Mouse (Mus musculus) layer of hippocampus, adult 9-11 months (tissue): Measurements from ENCODE around the gene Tex26.

Experiments used
- DNase-seq: peaks from one replicate; pipeline ENCODE4 v3.0.0; 2022

Gene Tex26

DNA sequence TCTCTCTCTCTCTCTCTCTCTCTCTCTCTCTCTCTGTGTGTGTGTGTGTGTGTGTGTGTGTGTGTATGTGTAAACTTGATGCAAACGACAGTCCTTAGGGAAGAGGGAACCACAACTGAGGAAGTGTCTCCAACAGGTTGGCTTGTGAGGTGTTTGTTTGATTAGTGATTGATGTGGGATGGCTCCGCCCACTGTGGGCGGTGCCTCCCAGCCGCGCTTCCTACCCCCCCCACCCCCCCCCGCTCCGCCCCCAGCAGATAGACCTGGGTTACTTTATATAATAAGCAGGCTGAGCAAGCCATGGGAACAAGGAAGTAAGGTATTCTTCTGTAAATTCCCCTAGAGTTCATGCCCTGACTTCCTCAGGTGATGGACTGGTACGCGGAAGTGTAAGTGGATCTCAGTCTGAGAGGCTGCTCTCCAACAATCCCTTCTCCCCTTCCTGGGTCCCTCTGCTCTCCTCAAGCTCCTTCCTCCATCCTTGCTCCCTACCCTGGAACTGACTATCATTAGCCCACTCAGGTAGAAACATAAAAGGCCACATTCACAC, 5.2 kb upstream of the Tex26 start:
- DNase-seq = no peak

GRCm38 (mm10) chr5:149436541-149436940, 2.9 kb upstream of the Tex26 start:
- DNase-seq = no peak

DNA sequence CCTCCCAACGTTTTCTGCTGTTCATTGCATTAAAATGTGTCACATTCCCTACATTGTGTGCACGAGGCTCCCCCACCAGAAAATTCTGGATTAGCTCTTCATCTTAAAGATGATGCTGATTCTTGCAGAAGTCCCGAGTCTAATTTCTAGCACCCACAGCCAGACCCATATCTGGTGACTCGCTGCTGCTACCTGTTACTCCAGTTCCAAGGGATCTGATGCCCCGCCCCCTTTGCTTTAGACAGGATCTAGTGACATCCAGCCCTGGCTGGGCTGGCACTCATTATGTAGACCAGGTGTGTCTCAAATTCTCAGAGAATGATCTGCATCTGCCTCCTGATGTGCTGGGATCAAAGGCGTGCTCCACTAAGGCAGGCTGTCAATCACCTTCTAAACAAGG, 2.3 kb upstream of the Tex26 start:
- DNase-seq = no peak

GRCm38 (mm10) chr5:149440180-149440573, 717 bp downstream of the Tex26 start:
- DNase-seq = peak; percentile 82

DNA sequence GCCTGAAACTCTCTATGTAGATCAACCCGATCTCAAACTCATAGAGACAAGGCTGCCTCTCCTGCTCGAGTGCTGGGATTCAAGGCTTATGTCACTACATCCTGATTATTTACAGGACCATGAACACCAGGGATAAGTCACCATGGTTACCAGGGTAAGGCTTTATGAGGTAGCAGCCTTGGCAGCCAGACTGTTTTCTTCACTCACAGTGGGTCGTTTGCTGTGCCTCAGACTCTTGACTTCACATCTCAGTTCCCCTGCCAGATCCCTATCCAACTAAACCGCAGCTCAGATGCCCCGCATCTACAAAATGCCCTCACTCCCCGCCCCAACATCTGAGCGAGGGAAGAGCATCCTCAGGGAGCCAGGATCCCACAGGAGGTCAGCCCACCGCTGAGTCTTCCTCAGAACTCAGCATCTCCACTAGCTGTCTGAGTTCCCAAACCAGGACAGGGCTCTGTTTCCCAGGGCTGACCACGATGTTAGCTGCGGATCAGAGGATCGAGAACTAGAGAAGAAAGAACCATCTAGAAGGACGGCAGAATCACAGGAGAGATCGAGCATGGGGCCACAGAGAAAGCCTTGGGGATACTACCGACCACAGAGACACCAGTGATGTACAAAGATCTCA, 2.3 kb downstream of the Tex26 start:
- no peak for DNase-seq

GRCm38 (mm10) chr5:149442277-149442660, 2.8 kb downstream of the Tex26 start:
- no peak for DNase-seq

- no peak for DNase-seq
These were observed 5.0 kb downstream of the Tex26 start for GRCm38 (mm10) chr5:149444451-149444850.

DNA sequence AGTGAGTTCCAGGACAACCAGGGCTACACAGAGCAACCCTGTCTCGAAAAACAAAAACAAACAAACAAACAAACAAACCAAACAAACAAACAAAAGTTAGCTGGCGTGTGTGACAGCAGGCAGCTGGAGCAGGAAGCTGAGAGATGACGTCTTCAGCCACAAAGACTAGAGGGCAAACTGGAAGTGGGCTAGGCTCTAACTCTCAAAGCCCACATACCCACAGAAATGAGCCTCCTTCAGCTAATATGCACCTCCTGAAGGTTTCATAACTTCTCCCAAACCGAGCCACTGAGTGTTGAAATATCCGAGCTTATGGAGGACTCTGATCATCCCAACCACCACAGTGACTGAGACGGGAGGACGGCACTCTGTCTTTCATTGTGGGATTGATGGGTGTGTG, 7.0 kb downstream of the Tex26 start:
- DNase-seq = no peak

GRCm38 (mm10) chr5:149447733-149448132, 8.3 kb downstream of the Tex26 start:
- no peak for DNase-seq

GRCm38 (mm10) chr5:149449406-149449805, 9.9 kb downstream of the Tex26 start:
- no peak for DNase-seq

DNA sequence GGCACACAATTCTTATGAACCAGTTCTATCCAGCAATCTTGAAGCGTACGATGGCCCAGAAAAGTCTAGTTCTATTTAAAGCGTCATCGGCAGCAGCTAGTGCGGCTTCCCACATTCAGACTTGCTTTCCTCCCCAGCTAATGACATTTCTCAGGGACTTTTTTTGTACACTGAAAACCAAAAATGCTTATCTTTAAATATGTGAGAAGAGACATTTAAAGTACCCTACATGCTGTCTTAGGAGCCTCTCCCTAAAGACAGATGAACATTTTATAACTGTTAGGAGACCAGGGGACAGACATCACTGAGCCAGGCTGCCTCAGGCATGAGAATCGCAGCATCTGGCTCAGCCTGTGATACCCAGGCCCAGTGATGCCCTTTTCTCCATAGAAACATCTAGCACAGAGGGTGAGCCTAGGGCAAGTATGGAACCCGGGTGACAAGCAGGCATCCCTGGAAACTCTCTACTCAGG, 11.8 kb downstream of the Tex26 start:
- DNase-seq = peak; percentile 26

DNA sequence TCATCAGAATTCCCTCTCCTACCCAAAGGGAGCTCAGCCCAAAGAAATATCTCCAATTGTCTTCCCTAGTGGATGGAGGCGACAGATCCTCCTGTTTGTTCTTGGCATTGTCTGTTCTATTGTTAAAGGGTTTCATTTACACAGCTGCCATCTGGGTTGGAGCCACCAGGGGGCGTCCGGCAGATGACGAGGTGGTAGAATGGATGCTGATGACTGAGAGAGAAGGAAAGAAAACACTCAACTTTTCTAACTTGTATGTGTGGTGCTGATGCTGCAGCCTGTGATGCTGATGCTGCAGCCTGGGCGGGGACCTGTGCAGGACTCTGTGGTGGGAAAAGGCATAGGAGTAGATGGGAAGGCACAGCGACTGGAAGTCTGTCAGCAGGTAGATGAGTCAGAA, 14.8 kb downstream of the Tex26 start:
- peak; percentile 77 for DNase-seq

DNA sequence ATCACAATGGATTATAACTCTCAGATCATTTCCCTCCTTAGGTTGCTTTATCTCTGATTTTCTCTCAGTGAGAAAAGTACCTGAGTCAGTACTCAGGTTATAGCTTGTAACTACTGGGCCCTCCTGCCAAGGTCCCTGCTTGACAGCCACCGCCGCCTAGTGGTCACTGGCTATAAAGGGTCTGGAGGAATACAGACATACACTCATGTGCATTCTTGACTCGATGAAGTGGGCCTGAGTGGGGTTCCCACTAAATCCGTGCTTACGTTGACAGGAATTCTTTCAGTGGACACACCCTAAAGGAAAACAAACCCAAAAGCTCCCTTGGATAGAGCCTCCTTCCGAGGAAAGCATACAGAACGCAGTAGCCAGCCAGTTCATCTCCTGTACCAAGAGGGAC, 17.1 kb downstream of the Tex26 start:
- DNase-seq = no peak

DNA sequence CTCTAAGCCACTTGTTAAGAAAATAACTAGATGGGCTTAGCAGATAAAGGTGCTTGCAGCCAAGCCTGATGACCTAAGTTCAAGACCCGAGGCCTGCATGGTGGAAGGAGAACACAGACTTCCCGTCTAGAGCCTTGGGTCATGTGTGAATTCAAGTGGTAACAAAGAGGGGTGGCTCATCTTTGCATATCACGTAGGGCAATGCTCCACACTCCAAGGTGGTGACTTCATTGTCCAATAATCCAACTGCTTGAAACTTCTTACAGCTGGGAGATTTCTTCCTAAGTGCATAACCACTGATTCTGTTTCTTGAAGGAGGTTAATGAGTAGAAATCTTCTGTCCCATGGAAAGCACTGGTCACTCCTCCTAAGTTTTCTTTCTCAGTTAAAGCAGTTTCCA, 22.6 kb downstream of the Tex26 start:
- no peak for DNase-seq

DNA sequence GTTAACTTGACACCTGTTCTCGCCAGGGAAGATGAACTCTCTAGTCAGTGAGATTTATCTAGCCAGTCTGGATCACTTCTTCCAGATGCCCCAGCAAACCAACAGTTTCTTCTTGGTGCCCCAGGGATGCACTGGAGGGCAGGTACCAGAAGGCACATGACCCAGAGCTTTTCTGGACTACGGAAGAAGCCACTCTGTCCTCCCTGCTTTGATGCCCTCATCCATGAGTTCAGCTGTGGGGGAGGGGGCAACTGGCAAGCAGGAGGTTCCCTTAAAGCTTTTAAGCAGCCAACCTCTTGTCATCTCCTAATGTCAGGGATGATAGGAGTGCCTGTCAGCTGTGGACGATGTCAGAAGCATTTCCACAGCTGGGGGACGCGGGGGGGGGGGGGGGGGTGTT, 25.8 kb downstream of the Tex26 start:
- DNase-seq = no peak

GRCm38 (mm10) chr5:149474142-149474541, 34.7 kb downstream of the Tex26 start:
- DNase-seq = no peak

DNA sequence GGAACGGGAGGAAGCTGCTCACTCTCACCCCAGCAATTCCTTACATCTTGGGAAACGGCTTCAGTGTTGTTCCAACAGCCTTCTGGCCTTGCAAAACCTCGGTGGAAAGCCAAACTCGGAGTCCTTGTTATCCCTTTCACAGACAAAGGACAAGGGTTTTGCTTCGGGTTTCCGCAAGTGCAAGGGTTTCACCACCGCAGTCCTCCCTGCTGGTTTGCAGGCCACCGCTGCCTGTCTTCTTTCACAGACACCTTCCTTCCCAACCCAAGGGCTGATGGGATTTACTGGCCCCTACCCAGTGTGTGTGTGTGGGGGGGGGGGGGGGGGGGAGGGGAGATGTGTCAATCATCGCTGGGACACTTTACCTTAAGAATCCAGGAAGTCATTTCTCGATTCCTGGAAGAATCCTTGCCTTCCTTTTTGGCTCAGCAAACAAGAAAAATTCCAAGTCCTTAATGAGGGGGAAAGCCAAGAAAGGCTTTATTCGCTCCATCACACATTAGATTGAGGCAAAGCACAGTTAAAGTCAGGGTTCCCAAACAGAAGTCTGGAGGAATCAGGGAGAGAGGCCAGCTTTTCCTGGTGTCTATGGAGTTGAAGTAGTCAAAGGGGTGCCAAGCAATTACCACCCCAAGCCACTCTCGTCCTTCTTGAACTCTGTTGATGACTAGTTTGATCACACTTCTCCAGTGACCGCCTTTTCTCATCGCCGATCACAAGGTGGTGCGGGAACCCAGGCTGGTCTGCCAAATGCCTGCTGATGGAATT, 35.4 kb downstream of the Tex26 start:
- DNase-seq = no peak

GRCm38 (mm10) chr5:149481920-149482319, 42.5 kb downstream of the Tex26 start:
- DNase-seq = peak; percentile 40

DNA sequence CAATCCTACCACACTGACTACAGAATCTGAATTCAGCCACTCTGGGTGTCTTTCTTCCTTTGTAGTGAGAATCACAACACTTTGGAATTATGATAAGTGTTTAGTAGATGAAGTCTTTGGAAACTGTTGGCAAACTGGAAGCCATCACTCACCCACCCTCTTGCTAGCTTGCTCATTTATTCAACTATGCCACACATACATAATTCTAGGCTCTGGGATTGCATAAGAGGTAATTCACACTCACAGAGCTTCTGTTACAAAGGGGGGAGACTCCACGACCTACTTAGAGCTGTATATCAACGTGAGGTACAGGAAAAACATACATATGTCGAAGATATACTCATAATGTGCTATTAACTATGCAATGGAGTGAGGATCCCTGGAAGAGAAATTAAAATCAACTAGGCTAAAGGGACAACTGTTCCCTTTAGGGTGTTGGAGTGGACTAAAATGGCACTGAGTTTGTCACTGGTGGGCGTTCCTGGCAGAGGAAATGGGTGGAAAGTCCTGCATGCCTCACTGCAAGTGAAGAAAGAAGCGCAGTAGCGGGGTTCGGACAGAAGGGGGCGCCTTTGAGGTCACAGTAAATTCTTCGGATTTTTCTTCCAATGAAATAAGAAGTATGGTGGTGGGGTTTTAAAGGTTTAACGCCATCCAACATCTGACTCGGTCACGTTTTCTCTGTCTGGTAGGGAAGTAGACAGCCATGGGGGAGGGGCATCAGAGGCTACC, 44.0 kb downstream of the Tex26 start:
- DNase-seq = no peak

DNA sequence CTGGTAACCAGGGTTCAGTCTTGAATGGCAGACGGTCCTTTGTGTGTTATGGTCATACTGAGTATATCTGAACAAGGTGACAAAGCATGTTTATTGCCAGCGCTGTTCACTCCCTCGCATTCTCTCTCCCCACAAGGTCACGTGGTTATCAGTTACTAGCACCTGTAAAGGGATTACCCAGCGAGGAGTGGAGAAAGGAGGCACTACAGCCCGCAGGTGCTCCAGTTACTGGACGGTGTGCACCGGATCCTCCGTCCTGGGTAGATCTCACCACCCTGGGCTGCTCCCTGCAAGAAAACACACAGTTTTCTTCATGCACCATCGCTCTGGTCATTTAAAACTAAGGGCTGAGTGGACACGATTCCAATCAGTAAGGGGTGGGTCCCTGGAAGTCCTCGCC, 44.8 kb downstream of the Tex26 start:
- no peak for DNase-seq

DNA sequence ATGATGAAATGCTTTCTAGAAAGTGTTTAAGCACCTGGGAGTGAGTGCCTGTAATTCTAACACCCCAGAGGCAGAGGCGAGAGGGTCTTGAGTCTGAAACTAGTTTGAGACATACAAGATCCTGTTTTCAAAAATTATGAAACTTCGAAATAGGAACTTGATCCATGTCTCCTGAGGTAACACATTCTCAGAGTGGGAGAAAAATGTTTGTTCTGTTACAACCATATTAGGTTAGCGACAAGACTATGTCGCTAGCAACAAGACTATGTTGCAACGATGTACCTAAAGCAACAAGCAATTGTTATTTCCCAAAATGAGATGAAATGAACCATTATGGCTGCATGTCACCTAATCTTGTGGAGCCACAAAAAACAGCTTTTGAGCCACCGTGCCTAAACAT, 46.0 kb downstream of the Tex26 start:
- DNase-seq = no peak

- DNase-seq = no peak
These were observed 49.0 kb downstream of the Tex26 start for GRCm38 (mm10) chr5:149488360-149489021.

- DNase-seq = peak; percentile 93
These were observed 49.7 kb downstream of the Tex26 start for GRCm38 (mm10) chr5:149489136-149489535.
